Mouse (Mus musculus): ENCODE data around the gene Cyfip1. TPM values are rescaled to one million over a fixed set of nuclear protein-coding genes. Genes with fewer than 3 reads are reported as not detected.
A peak's percentile ranks its signal among the peaks of the same experiment; 100 is the strongest.
"Not testable (repeated sequence)": the region's sequence is repeated elsewhere in the genome, so short reads cannot be mapped to it uniquely, and the experiment has no call there.

The Cyfip1 gene
- total RNA-seq, 2 experiments from 2014 or later, result 21.0 to 22.3 TPM

DNA sequence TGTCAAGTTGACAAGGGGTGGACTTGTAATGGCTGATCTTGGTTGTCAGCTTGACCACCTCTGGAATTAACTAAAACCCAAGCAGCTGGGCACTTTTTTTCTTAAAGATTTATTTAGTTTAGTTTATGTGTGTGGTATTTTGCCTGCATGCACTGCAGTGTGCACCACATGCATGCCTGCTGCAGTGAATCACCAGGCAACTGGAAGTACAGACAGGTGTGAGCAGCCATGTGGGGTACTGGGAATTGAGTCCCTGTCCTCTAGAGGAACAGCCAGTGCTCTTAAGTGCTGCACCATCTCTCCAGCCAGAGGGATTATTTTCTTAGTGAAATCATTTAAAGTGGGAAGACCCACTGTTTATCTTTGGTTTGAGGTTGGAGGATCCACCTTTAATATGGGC, 23.5 kb downstream of the Cyfip1 start:
- DNase-seq, result no peak

DNA sequence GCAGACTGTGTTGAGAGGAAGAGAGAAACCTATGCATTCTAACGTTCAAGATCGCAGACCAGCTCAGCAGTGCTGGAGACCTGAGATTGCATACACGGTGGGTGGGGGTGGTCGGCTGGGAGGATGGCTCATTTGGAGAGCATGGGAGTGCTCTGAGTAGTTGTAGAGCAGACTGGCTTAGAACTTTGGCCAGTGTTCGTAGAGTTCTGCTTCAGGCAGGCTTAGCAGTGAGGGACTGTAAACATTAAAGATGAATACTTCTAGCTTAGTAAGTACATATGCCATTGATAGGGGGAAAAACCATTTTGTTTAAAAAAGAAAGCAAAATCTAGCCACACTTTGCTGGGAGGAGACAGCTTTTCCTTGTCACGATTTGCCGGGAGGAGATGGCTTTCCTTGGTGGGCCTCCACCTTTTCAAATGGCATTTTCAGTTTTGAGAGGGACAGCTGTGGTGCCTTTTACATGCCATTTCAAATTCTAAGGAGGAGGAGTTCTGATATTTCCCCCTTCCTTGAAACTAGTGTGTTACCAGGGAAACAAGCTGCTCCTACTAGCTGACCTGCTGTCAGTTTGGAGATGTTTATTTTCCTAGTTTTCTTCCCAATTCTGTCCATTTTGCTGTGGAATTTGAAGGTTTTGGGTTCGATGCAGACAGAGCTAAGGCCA, 24.3 kb downstream of the Cyfip1 start:
- DNase-seq, result no peak

DNA sequence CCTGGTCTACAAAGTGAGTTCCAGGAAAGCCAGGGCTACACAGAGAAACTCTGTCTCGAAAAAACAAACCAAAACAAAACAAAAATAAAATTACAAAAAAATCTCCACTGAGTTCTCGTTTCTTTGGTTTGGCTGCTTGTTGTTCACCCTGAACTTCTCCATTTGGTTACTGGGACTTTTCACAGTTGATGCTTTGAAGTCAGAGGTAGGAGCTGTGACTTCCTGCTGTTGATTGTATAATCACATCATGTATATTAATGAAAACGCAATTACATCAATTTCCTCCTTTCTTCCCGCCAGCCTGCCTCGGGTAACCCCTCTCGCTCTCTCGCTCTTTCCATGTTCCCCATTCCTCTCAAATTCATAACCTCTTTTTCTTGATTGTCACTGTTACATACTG, 26.7 kb downstream of the Cyfip1 start:
- DNase-seq, result no peak

DNA sequence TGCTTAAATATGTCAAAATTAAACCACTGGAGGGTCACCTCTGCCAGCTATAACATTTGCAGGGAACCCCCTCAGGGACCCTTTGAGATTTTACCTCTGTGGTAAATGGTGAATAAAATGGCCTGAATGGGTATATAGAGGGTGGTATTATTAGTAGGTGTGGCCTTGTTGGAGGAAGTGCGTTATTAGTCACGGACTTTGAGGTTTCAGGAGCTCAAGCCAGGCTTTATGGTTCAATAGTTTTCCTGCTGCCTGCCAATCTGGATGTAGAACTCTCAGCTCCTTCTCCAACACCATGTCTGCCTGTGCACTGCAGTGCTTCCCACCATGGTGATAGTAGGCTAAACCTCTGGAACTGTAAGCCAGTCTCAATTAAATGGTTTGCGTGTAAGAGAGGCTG, 27.7 kb downstream of the Cyfip1 start:
- DNase-seq, result no peak

DNA sequence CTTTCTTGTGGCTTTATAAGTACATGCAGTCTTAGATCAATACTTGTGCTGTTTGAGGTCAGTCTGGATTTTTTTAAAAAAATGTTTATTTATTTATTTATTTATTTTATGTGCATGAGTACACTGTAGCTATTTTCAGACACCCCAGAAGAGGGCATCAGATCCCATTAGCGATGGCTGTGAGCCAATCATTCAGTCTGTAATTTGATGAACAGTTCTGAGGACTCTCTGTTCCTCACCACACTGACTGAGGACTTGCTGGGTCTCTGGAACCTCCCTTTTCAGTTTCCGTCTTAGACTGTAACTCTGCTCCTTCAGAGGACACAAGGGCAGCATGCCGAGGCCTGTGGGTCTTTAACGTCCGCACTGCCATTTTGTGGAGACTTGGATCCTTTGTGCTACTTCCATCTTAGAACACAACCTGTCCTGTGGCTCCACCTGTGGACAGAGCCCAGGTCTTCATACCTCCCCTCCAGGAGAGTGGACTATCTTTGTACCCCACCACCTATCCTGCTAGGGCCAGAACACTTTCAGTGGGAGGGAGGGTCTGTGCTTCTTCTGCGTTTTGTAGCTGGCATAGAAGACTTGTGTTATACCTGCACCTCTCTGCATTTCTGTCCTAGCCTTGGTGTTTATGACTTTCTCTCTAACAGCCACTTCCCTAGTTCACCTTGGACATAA, 28.9 kb downstream of the Cyfip1 start:
- no peak for DNase-seq

DNA sequence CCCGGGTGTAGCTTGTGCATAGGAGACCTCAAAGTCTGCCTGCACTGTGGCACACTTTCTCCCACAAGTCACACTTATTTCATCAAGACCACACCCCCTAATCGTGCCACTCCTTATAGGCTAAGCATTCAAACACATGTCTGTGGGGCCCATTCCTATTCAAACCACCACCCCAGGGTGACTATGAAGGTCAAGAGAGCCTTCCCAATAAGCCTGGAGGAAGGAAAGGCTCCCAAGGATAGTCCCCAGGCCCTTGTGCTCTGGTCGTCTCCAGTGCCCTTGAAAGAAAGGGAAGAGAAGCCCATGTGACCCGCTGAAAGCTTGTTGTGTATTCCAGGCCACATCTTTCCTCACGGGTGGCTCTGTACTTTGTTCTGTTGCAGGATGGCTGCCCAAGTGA, 29.9 kb downstream of the Cyfip1 start:
- DNase-seq, result no peak

DNA sequence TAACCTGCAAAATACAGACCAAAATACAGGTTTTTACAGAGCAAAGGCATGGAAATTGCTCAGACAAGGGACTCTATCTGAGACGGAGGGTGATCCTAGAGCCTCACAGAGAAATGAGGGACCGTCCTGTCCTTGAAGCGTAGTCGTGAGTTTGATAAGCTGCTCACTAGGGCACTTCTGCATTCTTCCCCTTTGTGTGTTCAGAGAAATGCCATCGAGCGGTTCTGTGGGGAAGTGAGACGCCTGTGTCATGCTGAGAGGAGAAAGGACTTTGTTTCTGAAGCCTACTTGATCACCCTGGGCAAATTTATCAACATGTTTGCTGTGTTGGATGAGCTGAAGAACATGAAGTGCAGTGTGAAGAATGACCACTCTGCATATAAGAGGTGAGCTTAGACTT, 33.2 kb downstream of the Cyfip1 start:
- DNase-seq, result no peak

DNA sequence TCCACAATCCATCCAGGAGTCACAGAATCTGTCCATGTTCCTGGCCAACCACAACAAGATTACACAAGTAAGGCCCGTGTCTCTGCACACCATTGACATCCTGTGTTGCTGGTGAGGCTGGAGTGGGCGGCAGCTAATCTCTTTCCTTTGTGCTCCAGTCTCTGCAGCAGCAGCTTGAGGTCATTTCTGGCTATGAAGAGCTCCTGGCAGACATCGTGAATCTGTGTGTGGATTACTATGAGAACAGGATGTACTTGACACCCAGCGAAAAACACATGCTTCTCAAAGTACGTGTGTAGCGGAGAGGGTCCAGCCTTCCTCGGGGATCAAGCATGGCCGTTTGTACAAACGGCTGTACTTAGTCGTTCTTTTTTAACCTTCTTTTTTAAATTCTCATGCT, 36.2 kb downstream of the Cyfip1 start:
- peak; percentile 69 for DNase-seq

DNA sequence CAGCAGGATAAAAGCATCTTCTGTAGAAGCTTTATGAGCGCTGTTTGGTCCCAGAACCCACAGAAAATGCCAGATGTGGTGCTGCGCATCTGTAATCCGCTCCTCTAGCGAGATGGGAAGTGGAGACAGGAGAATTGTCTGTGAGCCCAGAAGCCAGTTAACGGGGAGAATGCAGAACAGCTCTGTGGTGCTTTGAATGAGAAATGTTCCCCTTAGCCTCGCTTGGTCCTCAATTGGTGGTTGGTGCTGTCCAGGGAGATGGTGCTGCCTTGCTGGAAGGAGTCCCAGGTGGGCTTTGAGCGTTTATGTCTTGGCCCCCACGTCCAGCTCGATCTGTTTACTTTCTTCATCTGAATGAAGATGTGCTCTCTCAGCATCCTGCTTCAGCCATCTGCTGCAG, 39.3 kb downstream of the Cyfip1 start:
- DNase-seq, result no peak

DNA sequence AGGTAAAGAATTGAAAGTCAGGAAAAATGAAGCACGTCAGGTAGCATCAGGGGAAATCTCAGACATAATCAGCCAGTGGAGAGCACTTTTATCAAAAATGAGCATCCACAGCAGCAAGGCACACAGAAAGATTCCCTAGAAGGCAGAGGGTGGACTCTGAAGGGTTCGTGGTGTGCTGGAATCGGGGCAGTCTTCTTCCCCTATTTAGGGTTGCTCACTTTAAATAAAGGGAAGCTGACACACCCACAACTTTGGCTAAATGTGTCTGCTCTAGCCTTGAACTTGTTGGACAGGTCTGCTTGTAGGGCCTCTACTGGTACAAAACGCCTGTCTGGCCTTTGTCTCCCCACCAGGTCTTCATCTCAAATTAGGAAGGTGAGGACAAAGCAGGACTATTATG, 47.1 kb downstream of the Cyfip1 start:
- no peak for DNase-seq

DNA sequence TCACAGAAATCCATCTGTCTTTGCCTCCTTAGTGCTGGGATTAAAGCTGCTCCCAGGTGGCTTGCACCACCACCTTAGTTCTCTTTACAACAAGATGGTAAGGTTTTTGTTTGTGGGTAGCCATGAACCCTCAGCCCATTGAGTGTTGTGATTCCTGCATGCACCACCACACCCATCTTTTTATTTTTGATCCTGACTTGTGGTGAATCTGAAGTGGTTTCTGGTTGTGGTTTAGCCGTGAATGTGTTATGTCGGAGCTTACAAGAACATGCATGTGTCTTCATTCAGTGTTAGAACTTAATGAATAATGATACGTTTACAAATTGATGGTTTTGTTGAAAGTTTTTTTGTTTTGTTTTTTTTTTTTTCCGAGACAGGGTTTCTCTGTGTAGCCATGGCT, 48.5 kb downstream of the Cyfip1 start:
- DNase-seq, result no peak

DNA sequence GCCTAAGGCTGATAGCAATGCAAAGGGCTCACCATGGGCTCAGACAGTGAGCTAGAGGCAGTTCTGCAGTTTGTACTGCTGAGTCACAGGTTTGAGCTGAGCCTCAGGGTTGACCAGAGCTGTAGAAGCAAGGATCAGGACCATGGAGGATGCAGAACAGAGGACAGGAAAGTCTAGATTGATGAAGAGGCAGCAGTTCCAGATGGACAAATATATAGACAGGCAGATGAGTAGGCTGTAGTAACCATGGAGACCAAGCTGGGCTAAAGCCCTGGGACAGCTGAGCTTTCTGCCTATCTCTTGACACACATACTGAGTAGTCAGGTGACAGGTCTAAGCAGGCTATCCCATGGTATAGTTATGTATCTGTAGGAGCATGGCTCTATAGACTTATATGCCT, 49.2 kb downstream of the Cyfip1 start:
- no peak for DNase-seq

DNA sequence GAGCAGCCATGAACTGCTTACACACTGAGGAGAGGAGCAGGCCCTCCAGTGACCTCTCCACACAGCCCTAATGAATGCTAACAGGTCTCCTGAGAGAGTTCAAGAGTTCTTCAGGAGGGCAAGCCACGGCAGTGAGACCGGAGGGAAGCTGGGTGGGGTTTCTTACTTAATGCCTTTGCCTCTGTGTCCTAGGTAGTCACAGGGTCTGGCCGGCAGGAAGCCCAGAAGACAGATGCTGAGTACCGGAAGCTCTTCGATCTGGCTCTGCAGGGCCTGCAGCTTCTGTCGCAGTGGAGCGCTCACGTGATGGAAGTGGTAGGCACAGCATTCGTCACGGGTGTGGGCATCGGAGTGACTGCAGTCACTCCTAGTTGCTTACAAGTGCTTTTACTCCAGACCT, 50.3 kb downstream of the Cyfip1 start:
- no peak for DNase-seq

DNA sequence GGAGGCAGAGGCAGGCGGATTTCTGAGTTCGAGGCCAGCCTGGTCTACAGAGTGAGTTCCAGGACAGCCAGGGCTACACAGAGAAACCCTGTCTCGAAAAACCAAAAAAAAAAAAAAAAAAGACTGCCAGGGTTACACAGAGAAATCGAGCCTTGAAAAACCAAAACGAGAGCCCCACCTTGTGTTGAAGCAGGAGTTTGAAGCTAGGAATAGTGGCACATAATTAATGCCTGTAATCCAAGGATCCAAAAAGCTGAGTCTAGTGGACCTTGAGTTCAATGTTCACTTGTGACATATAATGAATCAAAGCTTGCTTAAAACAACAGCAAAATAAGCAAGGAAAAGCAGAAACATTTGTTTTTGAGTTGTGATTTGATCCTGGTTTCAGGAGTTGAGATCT, 62.2 kb downstream of the Cyfip1 start:
- DNase-seq, result no peak

DNA sequence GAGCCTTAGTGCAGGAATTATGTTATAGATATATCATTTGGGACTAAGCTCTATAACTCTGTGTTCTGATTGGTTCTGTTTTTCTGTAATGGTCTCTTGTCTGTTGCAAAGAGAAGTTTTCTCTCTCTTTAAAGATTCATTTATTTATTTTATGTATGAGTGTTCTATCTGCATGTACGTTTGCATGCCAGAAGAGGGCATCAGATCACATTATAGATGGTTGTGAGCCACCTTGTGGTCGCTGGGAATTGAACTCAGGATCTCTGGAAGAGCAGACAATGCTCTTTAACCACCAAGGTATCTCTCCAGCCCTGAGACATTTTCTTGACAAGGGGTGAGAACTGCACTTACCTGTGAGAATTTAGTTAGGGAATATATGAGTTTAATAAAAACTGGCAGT, 63.9 kb downstream of the Cyfip1 start:
- no peak for DNase-seq

DNA sequence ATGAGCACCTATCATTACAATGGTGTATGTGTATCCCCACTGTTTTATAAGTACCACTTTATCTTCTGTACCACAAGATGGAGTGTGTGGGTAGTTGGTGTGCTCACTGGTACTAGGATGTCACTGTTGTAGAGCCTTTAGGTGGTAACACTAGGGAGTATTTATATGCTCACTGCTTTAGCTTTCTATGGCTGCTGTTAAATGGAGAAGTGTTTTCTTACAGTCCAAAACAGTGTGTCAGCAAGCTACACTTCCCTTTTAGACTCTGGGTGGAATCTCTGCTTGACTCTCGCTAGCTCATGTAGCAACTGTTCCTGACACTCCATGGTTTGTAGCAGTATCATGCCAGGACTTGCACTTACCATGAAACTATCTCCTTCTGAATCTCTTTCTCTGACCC, 68.0 kb downstream of the Cyfip1 start:
- DNase-seq, result no peak

DNA sequence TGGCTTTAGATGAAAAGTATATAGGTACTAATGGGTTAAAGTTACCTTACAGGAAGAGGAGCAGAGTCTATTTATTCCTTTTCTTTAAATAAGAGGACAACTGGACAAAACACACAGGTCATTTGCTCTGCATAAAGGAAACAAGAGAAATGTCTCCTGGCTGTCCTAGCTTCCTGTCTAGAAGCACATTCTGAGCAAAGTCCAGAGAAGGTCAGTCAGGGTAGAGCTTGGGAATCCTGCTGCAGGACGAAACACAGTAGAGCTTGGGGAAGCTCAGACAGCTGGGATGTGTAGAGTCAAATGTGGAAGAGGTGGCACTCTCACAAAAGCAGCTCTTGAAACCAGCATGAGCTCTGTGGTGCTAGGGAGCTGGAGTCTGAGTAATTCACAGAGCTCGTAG, 68.8 kb downstream of the Cyfip1 start:
- DNase-seq, result no peak

DNA sequence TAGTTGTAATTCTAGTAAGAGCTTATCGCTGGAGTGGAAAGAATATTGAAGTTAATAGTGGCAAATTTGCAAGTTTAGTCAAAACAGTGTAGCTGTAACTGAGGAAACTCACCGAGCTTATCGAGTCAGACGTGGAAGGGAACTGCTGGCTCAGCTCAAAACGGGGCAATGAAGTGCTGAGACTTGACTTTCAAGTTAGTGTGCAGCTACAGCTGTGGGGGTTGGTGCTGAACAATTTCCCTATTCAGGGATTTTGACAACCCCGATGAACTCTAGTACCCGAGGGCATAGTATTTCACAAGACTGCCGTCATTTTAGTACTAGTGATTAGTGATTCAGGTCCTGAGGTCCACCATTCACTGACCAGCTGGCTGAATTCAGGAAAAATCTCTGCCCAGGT, 69.8 kb downstream of the Cyfip1 start:
- peak; percentile 11 for DNase-seq

DNA sequence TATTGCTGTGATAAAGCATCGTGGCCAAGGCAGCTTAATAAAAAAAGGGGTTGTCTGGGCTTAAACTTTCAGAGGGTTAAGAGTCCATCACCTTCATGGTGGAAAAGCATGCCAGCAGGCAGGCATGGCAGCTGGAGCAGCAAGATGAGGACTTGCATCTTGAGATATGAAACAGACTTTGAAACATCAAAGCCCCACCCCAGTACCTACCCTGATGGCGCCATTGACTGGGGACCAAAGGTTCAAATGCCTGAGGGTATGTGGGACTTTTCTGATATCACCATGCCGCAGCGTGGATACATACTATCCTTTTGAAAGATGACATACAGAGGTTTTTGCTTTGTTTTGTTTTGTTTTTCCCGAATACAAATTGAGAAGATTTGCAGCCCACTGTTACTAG, 70.6 kb downstream of the Cyfip1 start:
- DNase-seq, result no peak

DNA sequence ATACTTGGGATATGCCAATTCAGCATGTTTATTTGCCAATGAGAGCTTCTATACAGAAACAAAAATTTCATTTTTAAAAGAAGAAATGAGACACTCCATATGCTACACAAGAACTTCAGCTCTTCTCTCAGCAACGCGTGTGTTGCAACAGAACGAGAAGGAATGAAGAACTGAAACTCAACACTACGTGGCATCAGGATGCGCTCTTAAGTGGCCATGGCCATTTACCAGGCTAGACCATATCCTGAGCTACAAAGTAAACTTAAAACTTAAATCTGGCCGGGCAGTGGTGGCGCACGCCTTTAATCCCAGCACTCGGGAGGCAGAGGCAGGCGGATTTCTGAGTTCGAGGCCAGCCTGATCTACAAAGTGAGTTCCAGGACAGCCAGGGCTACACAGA, 76.8 kb downstream of the Cyfip1 start:
- not testable (repeated sequence) for DNase-seq

DNA sequence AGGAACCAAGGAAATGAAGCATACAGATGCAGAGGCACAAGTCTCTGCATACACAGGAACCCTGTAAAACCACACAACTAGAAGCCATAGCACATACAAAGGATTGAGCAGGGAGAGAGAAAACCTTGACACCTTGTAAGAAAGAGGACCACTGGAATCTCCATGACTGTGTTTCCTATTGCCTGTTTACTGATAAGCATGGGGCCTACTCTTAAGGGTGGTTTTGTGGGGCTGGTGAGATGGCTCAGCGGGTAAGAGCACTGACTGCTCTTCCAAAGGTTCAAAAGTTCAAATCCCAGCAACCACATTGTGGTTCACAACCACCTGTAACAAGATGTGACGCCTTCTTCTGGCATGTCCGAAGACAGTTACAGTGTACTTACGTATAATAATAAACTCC, 85.7 kb downstream of the Cyfip1 start:
- DNase-seq, result no peak

DNA sequence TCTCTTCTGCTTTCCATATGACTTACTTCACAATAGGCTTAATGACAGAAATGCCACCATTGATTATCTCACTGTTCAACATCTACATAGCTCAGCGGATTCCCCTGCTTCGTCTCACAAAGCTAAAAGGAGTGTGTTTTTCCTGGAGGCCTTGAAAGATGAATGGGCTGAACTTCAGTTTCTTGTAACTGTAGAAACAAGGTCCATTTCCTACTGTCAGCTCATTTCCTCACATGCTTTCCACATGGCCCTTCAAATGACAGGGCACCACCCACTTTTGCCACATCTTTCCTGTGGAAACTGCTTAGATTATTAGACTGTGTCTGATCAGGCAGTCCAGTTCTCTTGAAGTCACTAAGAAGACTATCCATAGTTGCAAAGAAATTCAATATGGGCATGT, 87.1 kb downstream of the Cyfip1 start:
- no peak for DNase-seq

DNA sequence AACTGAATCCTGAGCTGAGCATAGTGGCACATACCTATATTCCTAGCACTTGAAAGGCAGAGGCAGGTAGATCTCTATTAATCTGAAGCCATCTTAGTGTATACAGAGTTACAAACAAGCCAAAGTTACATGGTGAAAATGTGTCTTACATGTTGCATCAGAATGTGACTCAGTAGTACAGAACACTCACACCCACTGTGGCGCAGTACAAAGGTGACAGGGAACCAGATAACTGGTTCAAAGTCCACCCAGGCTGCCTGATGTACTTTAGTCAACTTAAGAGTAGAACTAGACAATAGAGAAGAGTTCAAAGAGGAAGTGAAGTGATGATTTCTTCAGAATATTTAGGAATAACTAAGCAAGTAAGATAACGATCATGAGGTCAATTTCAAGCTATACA, 93.5 kb downstream of the Cyfip1 start:
- DNase-seq, result no peak

DNA sequence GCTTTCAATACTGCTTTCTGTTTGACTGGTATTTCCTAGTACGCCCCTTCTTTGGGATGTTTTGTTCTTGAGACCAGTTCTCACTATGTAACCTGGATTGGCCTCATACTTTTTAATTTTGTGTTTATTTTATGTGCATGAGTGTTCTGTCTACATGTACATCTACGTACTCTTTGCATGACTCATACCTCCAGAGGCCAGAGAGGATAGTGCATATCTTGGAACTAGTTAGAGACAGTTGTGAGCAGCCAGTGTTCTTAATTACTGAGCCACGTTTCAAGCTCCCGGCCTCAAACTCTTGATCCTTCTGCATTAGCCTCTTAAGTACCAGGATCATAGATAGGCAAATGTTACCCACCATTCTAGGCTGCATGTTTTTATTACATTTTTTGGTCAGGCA, 96.8 kb downstream of the Cyfip1 start:
- DNase-seq, result no peak

DNA sequence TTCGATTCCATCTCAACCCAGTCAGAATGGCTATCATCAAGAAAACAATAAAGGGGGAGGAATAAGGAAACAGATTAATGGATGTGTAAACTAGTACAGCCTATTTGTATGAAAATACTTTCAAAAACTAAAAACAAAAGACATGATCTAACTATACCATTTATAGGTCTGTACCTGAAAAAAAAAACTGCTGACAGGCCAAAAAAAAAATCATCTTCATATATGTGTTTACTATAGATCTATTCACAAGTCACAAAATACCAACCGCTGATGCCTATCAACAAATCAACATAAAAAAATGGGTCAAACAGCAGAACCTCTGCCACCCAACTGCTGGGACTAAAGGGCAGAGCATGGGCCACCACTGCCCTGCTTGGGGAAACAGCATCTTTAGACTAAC, 114.5 kb downstream of the Cyfip1 start:
- DNase-seq, result no peak
